Mouse (Mus musculus) erythroid progenitor cell, adult 5-6 weeks (primary cell): ENCODE measurements around the gene Creld1. TPM values are rescaled to one million over a fixed set of nuclear protein-coding genes. Genes with fewer than 3 reads are reported as not detected.

Experiments used
- ATAC-seq: replicated peaks from 2 replicates; pipeline ENCODE4 v1.8.0; 2016; ENCODE audit warnings: moderate number of reproducible peaks, mild to moderate bottlenecking, moderate TSS enrichment, inconsistent platforms; ENCODE audit not compliant: poor library complexity, low FRiP score, severe bottlenecking
- total RNA-seq, 2 experiments: library from RNA; stranded (forward) in 1 of 2; stranded (reverse) in 1 of 2; fragments of 150-400 nt in 1 of 2; fragments of 186-747, 209-891 nt in 1 of 2; gene quantifications; 2 replicates each; pipeline versions ENCODE4 v1.2.3 to v1.2.4; 2015 to 2017; ENCODE audit warnings: low replicate concordance in 2 of 2

The Creld1 gene
- total RNA-seq (2015; ENCODE audit: low replicate concordance): not detected in 2 replicates
- total RNA-seq (2017; ENCODE audit: low replicate concordance): not detected in 2 replicates

DNA sequence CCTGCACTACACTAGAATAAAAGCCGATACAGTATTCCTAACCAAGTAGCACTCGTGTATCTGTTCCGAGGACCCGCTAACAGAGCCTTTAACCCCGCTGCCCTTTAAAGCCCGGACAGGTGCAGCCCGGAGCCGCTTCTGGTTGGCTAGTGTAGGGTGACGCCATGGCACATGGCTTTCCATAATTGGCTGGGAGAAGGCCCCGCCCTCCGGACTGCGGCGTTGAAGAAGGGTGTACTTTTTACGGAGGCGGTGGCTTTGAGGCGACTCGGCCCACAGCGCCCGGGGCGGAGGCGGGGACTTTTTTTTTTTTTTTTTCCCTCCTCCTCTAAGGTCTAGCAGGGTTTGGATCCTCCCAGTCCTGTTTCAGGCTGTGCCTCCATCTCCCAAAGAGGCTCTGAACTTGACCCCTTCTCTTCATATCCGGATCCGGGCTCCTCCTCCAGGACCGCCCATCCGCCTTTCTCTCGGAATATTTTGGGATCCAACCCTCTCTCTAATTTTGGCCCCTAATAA, at the start of gene Creld1:
Gene Creld1, plus strand, starts transcription at position 198 of the 516 bp plus-strand sequence.
- peak; percentile 97 for ATAC-seq

GRCm38 (mm10) chr6:113433661-113434060, 49.4 kb upstream of the Creld1 start:
- ATAC-seq: no peak

GRCm38 (mm10) chr6:113434691-113435090, 48.4 kb upstream of the Creld1 start:
- ATAC-seq: no peak

DNA sequence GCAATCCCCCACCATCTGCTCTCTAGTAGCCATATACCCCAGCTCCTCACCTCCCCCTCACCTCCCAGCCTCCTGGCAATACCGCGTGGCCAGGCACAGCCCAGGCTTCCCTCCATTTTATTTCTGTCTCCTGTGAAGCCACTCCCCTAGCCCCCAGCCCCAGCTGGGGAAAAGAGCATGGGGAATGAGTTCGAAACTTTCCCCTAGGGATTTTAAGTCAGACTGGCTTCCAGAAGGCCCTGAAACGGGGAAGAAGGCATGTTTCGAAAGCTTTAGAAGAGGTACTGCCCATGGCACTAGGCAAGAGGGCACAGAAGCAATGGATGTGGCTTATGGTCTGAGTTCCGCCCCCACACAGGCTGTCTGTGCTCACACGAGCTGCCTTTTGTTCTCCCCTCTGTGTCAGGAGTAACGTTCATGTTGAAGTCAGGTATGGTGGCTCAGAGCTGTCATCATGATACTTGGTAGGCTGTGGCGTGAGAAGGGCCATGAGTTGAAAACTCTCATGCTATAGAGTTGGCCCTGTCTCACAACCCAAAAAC, 47.4 kb upstream of the Creld1 start, which contains the start of gene Cidec:
Gene Cidec, minus strand, starts transcription at position 97 of the 542 bp plus-strand sequence.
- no peak for ATAC-seq

GRCm38 (mm10) chr6:113437135-113437534, 46.0 kb upstream of the Creld1 start:
- no peak for ATAC-seq

DNA sequence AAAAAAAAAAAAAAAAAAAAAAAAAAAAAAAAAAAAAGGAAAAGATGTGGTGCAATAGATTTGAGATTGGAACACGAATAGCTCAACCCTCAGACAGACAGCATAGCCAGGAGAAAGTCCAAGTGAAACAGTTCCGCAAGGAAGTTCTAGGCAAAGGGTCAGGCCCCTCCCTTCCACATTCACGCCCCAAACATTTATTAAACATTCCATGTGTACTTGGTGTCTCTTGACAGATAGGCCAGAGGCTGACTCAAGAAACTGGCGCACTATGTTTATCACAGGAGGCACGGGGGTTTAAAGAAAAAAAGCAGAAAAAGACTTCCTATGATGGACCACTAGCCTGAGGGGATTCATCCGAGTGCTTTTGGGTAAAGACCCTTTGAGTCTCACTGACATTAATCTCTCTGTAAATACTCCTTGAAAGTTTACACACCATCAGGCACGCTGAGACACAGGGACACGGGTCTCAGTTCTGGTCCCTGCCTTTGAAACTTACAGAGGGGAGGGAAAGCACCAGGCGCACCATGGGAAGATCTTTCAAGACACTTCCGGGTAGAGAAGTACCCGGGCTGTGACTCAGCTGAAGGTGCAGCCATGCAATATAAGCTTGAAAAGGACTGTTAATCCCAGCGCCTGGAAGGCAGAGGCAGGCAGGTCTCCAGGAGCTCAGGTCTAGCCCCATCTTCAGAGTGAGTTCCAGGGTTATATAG, 44.2 kb upstream of the Creld1 start:
- no peak for ATAC-seq

- no peak for ATAC-seq
Measured at GRCm38 (mm10) chr6:113440686-113441085, 42.4 kb upstream of the Creld1 start.

DNA sequence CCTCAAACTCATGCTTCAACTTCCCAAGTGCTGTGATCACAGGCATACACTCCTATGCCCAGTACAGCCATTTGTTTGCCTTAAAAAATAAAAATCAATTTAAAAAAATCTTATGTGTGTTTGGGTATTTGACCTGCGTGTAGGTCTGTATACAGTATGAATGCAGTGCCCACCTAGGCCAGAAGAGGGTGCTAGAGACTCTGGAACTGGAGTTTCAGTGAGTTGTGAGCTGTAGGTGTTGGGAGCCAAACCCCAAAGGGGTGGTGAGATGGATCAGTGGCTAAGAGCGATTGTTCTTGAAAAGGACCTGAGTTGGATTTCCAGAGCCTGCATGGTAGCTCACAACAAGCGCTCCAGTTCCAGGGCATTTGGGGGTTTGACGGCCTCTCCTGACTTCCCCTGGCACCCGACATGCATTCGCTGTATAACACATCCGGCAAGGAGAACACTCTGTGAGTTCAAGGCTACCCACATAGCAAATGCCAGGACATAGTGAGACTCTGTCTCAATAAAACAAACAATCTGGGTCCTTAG, 41.9 kb upstream of the Creld1 start:
- ATAC-seq: peak; percentile 69

DNA sequence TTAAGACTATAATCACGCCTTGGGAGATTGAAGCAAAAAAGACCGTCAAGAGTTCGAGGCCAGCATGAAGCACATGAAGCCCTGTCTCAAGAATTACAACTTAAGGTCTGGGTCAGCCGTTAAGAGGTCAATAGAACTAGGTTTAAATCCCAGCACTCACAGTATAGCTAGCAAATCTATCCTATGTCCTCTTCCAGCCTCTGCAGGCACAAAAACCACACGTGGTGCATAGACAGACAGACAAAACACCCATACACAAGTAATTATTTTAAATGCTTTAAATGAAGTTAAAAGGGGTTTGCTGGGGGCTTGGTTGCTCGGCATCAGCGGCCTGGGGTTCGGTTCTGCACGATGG, 41.0 kb upstream of the Creld1 start:
- peak; percentile 6; the same call in 1 of the 2 replicates for ATAC-seq

GRCm38 (mm10) chr6:113442442-113443090, 40.5 kb upstream of the Creld1 start, which contains the start of gene Jagn1:
Gene Jagn1, plus strand, starts transcription at chr6:113442569.
- ATAC-seq: peak; percentile 91

DNA sequence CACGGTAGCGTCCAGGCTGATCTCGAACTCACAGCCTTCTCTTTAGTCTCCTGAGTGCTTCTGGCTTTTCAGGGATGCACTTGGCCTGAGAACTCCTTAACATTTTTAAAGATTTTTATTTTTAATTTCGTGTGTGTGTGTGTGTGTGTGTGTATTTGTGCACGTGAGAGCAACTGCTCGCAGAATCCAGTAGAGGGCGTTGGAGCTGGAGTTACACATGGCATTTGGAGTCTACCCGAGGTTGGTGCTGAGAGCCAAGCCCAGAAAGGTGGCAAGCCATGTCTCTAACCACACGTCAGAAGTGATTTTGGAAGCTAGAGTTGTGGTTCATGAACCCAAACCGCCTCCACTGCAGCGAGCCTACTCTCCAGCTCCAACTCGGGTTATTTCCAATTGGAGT, 40.0 kb upstream of the Creld1 start:
- no peak for ATAC-seq

DNA sequence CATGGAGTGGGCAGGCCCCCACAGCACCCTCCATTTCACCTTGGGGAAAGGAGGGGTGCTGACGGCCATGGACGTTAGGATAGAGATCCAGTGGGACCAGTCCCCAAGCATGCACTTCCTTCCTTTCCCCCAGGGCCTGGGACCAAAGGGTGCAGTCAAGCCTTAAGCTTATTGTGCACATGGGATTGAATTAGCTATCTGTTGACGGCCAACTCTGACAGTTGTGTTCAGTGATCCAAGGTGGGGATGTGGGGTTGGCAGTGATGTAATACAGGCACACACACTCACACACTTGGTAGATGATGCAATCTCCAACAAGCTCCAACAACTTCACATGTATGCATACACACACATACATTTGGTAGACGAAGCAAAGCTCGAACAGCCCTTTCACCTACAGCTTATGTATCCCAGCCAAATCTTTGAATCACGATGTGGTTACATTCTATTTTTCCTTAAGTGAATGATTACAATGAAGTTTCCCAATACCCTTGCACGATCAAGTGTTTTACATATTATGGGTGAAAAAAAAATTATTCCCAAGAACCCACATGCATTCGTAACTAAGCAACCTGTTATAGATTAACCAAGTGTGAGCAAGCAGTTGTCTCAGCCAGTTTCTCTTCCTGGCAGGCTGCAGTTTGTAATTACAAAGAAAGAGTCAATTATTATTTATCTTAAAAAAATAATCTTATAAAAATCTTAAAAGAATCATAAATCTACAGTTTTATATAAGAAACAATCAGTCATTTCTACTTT, 38.7 kb upstream of the Creld1 start:
- ATAC-seq: no peak

DNA sequence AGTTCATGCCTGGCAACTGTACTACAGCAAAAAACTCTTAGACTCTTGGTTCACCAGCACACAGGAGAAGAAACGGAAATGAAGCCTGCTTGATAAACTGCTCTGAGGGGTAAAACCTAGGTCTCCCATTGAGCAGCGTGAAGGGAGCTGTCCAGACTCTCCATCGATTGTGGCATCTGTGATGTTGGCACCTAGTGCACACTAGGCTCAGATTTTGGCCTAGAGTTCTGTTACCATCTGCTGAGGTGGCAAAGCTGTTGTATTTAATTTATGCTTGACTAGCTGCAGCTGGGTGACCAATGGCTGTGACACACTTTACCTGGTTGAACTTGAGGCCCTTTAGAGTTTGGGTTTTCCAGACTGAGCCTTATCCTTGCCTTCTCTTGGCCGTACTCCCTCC, 35.5 kb upstream of the Creld1 start:
- ATAC-seq: no peak

- no peak for ATAC-seq
Measured at GRCm38 (mm10) chr6:113451839-113452238, 31.3 kb upstream of the Creld1 start.

GRCm38 (mm10) chr6:113455007-113455406, 28.1 kb upstream of the Creld1 start:
- no peak for ATAC-seq

GRCm38 (mm10) chr6:113457952-113458534, 25.1 kb upstream of the Creld1 start, which contains the start of gene Il17re:
Gene Il17re, plus strand, starts transcription at chr6:113458484.
- ATAC-seq: no peak

GRCm38 (mm10) chr6:113458635-113459034, 24.5 kb upstream of the Creld1 start:
- ATAC-seq: no peak

DNA sequence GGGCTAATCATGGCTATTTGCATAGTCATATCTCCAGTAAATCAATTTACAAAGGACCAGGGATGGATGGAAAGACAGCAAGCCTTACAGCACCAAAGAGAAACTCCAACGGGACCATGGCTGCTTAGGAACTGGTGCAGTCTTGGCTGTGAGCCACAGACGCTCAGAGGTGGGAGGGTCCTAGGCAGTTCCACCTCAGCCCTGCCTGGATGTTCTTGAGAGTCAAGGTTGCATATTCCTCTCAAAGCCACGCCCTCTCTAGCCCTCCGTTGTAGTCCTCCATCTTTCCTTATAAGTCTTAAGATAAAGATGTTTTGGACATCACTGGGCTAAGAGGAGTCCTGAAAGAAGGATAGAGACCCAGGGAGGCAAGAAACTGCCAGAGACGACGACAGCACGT, 19.1 kb upstream of the Creld1 start:
- ATAC-seq: no peak

- ATAC-seq: no peak
Measured at GRCm38 (mm10) chr6:113465602-113466001, 17.5 kb upstream of the Creld1 start.
